In genomic region chr5:133106691-133107354, GRCm38 (mm10) we compare ENCODE assay signal across 7 mouse cellular contexts.
DNase-seq lines count a peak whose midpoint lies in the region; ATAC-seq and TF ChIP-seq lines count a peak whose summit lies in the region.

No protein-coding gene starts in this region.

- no peak for ATAC-seq in embryonic facial prominence, embryonic 13.5 days (ENCODE audit: insufficient number of reproducible peaks, insufficient read depth, low FRiP score, low TSS enrichment, low read depth)
- ATAC-seq in limb, embryonic 14.5 days (ENCODE audit: low FRiP score, low read depth) = peak; percentile 67; the same call in 1 of the 2 replicates

- intact Hi-C loops in heart, postnatal 36 days (cut with DNase I) = no loop called here

- H3K4me2 ChIP-seq in embryonic facial prominence, embryonic 13.5 days = peak overlapping the region; percentile 26
- no peak overlapping the region for H3K4me2 ChIP-seq in limb, embryonic 14.5 days (replicated peaks; ENCODE audit: low read depth, low read length, severe bottlenecking)

- peak; percentile 11 for DNase-seq in ovary, postnatal 14 days (ENCODE audit: low spot score)
- no peak for DNase-seq in ovary, postnatal 10 days (ENCODE audit: low spot score)
- DNase-seq in heart, postnatal 36 days = peak; percentile 6
- peak; percentile 49 for DNase-seq in limb, embryonic 14.5 days (ENCODE audit: low spot score)
- DNase-seq in retina, postnatal 1 day = peak; percentile 86
- DNase-seq in thymus, postnatal 14 days = no peak

- no peaks in the 10 kb centered on the region for H3K27me3 ChIP-seq in embryonic facial prominence, embryonic 13.5 days
- H3K27me3 ChIP-seq in limb, embryonic 14.5 days (ENCODE audit: control insufficient read depth, insufficient read depth, low read length) = no peaks in the 10 kb centered on the region

- H3K9me3 ChIP-seq in embryonic facial prominence, embryonic 13.5 days = no peaks in the 10 kb centered on the region
- H3K9me3 ChIP-seq in limb, embryonic 14.5 days (ENCODE audit: control insufficient read depth, low read length) = no peaks in the 10 kb centered on the region

- H3K27ac ChIP-seq in embryonic facial prominence, embryonic 13.5 days = no peak overlapping the region
- H3K27ac ChIP-seq in limb, embryonic 14.5 days (replicated peaks; ENCODE audit: low read depth, low read length) = no peak overlapping the region

- no peaks in the 10 kb centered on the region for H3K36me3 ChIP-seq in embryonic facial prominence, embryonic 13.5 days
- no peaks in the 10 kb centered on the region for H3K36me3 ChIP-seq in limb, embryonic 14.5 days (ENCODE audit: control insufficient read depth, insufficient read depth, low read length)

- 19% methylated on average over 8 of the region's 8 CpGs for WGBS in embryonic facial prominence, embryonic 13.5 days
- WGBS in limb, embryonic 14.5 days = 21% methylated on average over 8 of the region's 8 CpGs

- peaks cover 5% of the 10 kb centered on the region for H3K4me1 ChIP-seq in embryonic facial prominence, embryonic 13.5 days
- H3K4me1 ChIP-seq in limb, embryonic 14.5 days (ENCODE audit: control insufficient read depth, insufficient read depth, low read length) = peaks cover 2% of the 10 kb centered on the region; the same call in 1 of the 2 replicates

- TF ChIP-seq POLR2A in limb, embryonic 14.5 days (IDR thresholded peaks at IDR 0.05; ENCODE audit: borderline replicate concordance, extremely low read depth, insufficient read depth, insufficient read length) = no peak

- H3K4me3 ChIP-seq in embryonic facial prominence, embryonic 13.5 days = no peak overlapping the region
- H3K4me3 ChIP-seq in limb, embryonic 14.5 days (replicated peaks; ENCODE audit: low read length) = no peak overlapping the region

- H3K9ac ChIP-seq in embryonic facial prominence, embryonic 13.5 days = no peak overlapping the region
- 0 out of 2 replicates have a peak overlapping the region, but pooled peaks have one; percentile 28 for H3K9ac ChIP-seq in limb, embryonic 14.5 days (ENCODE audit: low read depth, low read length, severe bottlenecking)

Comparison
In these comparisons a context has a peak if more than half of its experiments do, and no peak if none do; other contexts are left out.
1. DNase-seq: peak in ovary, postnatal 14 days (single experiment), heart, postnatal 36 days (2 of 2), limb, embryonic 14.5 days (single experiment) and retina, postnatal 1 day (single experiment); none in ovary, postnatal 10 days (single experiment) and thymus, postnatal 14 days (single experiment).